Mouse (Mus musculus): ENCODE measurements at regions not wholly inside any gene's neighbourhood (a gene's known extent, or its start where the extent isn't known, plus 50 kb on each side); places are given as distances from the start of the nearest gene placed in this dataset.
"Not testable (repeated sequence)": the region's sequence is repeated elsewhere in the genome, so short reads cannot be mapped to it uniquely, and the experiment has no call there.

DNA sequence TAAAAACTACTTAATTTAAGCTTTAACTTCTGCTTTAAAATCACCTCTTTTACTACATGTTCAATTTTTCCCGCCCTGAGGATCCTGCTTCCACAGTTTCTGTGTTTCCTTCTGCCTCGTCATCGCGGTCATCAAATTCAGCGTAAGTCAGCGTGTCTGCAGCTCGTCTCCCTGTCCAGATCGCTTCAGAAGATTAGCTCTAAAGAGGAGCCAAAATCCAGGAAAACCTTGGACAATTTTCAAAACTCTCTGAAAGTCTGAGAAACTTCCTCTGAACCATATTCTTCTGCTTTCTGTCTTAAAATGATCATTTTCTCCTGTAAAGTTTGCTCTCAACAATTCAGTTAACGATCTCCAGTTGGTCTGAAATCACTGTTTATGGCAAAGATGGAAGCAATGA lies 196.2 kb upstream of the Speer4f2 start:
- no peak for DNase-seq (ENCODE audit: low spot score in 2 of 2)

DNA sequence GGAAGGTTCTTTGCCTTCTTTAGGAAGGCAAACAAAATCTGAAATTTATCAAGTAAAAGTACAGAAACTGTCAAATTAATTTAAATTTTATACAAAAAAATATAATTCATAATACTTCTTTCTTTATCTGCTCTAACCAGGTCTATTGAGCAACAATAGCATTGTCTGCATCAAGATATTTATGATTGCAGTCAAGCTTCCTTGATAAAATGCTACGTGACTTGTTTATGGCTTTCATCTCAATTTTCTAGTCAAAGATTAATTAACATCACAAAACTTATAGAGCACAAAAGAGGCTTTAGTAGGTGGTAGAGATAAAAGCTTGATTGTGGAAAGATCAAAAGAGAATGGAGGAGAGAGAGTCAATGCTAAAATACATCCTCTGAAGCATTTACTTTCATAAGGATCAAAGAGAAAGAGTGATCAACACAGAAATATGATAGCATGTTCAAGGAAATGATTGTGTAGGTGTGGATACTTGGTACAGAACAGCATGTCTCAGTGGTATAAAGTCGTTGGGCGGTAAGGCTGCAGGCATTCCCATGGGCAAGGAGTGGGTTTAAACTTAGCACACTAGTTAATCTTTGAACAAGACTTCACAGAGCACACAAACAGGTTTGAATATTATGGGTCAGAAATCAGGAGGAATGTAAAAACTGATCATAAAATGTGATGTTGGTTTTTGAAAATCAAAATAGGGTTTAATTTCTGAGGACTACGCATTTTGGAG lies 164.3 kb upstream of the Speer4f2 start:
- DNase-seq (ENCODE audit: low spot score in 2 of 2) = no peak

DNA sequence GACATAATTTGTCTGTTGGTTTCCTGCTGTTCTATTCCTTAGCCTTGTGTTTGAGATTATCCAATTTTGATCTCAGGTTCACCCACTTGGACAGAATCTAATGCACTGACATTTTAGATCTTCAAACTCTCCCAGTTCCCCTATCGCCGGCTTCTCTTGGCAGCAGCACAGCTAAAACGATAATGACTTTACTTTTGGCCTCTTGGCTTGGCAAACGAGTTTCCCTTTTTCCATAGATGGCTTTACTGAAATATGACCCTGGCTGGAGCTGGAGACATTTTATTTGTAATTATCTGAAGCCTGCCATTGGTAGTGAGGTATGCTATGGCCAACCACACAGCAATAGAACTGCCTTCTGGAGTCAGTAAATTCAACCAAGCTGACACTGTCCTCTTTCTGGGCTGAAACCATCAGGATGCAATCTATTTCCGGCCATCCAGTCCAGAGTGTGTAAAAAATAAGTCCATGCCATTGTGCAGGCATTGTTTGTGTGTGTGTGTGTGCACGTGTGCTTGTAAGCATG lies 162.2 kb upstream of the Speer4f2 start:
- no peak for DNase-seq (ENCODE audit: low spot score in 2 of 2)

DNA sequence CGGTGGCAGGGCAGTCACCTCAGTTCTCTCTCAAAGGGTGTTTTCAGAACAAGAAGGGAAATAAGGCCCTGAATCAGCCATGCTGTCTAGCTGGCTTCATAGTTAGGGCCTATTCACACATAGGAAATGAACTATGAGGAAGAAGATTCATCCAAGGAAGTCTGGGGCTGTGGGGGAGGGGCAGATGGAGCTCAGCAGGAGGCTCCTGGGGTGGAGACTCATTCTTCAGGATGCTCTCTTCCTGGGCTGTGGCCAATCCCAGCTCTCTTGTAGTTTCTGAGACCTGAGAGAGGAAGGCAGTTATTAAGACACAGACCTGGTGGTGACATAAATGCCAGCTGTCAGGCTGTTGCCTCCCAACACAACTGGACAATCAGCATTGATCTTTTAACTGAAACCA lies 149.4 kb upstream of the Speer4f2 start:
- DNase-seq (ENCODE audit: low spot score in 2 of 2) = not testable (repeated sequence)

DNA sequence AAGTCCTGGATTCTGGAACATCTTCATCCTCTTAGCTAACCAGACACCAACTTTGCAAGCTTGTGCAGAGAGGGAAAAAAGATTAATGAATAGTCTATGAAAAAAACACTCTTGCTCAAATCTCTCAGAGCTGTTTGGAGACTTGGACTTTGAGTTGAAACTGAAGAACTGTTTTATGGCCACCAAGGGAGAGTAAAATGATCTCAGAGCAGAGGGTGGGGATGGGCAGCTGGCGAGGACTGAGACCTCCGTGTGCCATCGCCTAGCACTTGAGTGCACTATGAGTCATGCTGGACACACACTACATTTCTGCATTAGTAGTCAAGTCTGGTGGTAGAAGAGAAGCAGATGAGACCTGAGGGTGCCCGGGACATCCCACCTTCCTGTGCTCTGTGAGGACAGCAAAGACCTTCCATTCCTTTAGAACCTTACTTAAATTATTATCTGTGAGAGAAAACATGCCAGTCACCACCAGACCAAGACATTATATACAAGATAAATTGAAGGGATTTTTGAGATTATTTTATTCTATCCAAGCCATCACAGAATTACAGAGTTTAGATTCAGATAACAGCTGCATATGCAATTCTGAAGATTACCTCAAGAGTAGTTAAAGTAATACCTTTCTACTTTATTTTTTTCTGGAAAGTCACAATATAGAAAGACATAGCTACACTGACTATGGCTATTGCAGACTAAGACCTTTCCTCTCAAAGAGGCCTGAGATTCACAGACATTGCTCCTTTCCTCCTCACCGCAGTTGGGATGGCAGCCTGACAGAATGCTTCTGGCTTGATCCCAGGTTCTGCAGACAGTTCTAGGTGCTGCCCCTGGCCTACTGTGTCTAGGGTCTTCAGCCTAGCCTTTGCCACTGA lies 125.0 kb upstream of the Speer4f2 start:
- no peak for DNase-seq (ENCODE audit: low spot score in 2 of 2)

DNA sequence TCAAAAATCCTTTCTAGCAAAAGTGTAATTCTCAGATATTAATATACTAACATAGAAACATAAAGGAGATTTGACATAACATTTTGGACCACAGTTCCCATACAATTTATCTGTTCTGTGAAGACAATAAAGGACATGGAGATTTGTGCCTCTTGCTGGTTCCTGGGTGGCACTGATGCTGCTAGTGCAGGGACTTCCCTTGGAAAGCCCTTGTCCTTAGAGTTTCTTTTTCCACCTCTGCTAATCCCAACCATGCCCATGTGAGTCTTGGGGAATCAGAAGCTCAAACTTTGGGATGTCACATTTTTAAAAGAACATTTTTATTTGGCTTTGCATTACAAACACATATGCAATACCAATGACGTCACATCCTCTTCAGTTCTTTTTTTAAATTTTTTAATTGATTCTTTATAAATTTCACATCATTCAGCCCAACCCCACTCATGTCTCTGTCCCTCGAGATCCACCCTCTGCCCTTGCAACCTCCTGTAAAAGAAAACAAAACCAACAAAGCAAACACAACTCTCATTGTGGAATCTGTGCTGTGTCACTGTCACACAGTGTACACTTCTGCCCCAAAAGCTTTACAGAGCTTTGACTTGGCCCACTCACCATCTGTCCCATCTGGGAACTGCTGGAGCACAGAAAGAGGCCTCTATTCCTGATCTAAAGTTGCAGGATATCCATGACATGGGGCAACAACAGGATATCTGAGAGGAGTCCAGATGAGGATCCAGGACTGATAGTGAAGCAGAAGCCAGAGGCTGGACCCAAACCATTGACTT lies 112.2 kb upstream of the Speer4f2 start:
- no peak for DNase-seq (ENCODE audit: low spot score in 2 of 2)

DNA sequence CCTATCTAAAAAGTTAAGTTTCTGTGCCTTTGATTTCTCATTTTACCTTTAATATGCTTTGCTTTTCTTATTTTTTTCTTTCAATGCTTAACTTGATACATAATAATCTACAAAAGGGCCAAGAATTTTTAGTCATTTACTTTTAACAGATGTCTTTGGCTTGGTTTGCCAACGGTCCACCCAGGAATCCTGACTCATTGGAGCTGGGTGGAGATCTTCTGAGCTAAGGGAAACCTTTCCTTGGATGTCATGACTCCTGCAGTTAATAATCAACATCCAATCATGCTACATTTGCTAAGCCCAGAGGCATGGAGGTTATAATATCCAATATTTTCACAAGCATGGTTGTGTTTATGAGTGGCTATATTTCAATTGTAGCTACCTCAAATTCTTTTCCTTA lies 110.9 kb upstream of the Speer4f2 start:
- no peak for DNase-seq (ENCODE audit: low spot score in 2 of 2)

DNA sequence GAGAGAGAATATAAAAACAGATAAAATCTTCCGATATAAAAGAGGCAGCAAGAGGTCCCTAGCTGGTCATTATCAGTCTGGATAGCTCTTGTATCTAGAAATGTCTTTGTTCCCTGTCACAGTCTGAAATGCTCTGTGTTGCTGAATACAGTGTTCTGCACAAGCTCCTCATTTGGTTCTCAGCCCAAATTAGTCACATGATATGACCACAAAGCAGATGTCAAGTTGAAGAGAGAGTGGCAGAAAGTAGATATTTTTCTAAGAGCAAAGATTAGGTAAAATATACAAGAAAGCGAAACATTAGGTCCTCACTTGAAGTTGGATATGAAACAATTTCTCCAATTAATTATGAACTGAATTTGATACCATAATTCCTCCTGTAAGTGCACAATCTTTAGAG lies 101.8 kb upstream of the Speer4f2 start:
- DNase-seq (ENCODE audit: low spot score in 2 of 2) = no peak

DNA sequence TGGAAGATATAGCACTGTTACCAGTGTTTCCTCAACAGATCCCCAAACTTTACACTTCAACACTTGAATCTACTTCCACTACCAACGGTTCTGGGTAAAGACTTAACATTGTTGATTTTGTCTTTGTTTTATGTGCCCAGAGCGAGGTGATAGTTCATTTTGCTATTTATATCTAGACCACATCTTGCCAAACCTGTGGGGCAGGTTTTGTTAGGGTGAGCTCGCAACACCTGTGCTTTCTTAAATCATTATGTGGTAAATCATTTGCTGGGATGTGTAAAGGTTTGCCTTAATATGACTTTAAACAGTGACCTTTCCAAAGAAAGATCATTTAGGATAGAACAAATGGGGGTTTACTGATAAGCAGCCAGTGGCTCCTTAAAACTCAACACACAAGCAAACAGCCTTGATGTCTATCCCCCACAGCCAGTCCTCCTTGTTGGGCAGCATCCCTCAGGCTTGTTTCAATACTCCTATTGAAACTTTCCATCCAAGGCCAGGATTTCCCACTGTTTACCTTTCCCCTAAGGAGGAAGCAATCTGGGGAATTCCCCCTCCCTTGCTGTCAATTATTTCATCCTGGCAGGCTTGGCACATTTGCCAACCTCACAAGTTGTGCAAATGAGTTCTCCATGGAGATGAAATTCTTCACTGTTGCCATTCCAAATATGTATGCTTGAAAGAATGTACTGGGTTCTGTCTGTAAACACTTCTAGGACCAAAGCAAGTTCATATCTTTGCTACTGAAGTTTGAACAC lies 101.1 kb upstream of the Speer4f2 start:
- DNase-seq (ENCODE audit: low spot score in 2 of 2) = no peak

DNA sequence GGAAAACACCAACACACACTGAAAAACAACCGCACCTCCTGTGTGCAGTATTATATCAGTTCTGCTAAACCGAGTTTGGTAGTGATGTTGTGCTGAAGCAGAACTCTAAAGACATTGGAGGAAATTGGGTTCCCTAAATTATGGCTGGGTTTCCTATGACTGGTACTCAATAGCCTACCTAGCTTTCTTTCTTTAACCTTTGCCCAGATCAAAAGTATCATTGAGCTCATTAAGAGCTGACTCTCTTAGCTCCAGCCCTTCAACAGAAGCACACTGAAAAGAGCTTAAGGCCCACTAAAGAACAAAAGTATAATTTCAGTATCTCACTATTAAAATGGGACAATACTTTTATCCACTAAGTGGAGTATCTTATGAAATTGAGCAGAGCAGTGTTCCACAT lies 97.6 kb upstream of the Speer4f2 start:
- no peak for DNase-seq (ENCODE audit: low spot score in 2 of 2)

DNA sequence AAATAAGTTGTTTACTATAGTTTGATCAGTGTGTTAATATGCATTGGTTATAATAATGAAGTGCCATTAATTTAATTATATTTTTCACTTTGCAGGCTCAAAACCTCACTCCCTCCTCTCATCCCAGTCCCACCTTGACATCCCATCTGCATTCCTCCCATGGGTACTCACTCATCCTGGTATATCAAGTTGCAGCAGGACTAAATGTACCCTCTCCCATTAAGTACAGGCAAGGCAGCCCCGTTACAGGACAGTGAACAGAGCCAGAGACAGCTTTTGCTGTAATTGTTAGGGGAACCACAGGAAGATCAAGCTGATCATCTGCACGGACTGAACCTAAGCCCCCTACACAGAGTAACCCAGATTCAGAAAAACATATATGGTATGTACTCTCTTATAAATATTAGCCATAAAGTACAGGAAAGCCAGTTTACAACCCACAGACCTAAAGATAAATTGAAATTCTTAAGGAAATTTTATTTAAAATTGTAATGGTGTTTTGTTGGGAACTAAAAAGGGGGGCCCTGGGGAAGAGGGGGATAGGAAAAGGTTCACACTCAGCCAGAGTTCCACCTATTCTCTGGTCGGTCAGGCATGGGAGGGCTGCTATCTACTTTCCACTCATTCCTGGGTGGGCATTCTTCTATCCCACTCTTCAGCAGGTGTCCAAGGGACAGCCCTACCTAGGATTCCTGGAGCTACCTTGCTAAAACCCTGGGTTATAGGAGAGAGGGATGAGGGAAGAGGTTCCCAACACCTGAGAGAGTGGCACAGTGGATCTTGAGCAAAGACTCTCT lies 96.0 kb upstream of the Speer4f2 start:
- DNase-seq (ENCODE audit: low spot score in 2 of 2) = no peak

DNA sequence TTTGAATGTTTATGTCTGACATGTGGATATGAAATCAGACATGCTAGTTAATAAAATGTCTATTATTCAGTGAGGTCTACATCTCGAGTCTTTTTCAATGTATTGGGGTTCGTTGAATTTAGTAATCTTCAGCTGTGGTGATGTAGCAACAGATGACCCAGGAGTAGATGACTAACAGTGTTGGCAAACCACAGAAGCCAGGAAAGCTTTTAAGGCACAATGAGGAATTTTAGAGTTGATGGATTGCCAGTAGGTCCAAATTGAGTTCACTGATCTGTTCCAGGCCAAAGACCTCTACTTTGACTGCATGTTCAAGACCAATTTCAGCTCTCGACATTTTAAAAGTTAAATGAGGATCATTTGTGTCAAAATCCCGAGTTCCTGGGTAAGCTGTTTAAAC lies 92.8 kb upstream of the Speer4f2 start:
- no peak for DNase-seq (ENCODE audit: low spot score in 2 of 2)

DNA sequence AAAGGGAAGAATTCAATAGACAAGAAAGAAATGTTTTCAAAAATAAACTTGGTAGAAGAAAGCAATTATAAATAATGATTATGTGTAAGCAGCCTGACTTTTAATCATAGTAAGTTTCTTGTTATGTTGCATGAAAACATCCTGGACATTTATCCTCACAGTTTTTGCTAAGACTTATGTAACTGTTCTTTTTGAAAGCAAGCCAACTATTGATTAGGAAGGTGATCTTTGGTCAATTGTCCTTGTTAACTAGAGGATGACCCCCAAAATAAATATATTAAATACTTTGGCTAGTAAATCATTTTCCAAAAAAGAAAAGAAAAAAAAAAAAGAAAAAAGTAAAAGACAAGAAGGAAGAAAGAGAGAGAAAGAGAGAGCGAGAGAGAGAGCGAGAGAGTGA lies 92.0 kb upstream of the Speer4f2 start:
- DNase-seq (ENCODE audit: low spot score in 2 of 2) = no peak

DNA sequence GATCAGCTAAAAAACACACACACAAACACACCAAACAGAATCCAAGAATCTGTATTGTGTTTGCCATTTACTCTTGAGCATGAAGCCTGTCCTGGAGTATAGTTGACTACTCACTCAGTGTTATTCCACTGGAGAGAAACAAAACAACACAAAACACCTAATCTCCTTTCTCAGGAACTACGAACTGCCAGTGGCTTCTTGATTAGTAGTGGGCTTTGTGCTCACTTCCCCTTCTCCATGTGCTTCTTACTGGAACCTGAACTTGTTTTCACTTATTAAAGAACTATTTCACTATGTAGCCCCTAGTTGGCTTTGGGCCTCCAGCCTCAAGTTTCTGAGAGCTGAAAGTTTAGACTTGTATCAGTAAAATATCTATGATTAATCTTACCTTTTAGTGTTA lies 84.0 kb upstream of the Speer4f2 start:
- no peak for DNase-seq (ENCODE audit: low spot score in 2 of 2)

DNA sequence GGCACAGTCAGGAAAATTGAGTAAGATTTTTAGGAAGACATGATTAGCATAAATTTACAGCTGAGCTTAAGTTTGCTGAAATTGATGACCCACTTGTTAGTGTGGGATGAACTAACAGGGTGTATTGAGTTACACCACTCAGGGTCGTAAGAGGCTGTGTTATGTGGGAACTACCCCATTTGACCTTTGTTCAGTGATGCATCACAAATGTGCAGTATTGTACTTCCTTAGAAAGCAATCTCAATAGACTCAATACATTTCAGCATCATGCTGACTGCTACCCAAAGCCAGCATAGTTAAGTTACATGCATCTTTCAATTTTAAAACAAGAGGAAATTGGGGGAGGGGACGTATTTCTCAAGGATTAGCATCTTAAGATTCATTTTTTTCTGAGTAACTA lies 80.4 kb upstream of the Speer4f2 start:
- no peak for DNase-seq (ENCODE audit: low spot score in 2 of 2)

DNA sequence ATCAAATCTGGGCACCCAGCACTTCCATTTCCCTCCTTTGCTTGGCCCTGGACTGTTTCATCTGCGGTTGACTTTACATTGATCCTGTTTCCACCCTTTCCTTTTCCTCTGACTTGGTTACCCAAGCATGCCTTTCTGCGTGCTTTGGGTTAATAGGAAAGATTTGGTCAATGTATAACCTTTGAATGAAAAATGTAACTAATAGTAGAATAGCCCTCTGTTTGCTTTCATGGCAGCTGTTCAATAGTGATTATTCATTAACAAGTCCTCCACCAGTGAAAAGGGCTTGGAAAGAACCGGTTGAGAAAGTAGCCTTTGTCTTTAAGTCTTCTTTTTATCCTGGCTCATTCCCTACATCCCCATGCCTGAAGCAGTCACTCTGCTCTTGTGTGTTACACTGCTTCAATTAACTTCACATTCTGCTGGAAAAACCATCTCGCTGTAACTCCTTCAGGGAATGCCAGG lies 76.4 kb upstream of the Speer4f2 start:
- DNase-seq (ENCODE audit: low spot score in 2 of 2) = no peak

DNA sequence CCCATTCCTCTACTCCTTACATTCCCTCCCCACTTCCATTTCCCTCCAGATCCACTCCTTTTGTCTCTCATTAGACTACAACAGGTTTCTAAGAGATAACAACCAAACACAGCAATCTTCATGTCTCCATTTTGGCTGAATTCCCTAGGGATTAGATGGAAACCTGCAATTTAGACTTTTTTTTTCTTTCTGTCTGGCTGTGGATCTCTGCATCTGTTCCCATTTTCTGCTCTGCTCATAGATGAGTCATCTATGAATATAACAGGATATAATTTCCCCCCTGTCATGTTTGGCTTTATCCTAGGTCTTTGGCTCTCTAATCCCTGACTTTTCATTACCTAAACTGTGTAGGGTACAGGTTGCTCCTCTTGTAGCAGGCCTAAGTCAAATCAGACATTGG lies 73.1 kb upstream of the Speer4f2 start:
- DNase-seq (ENCODE audit: low spot score in 2 of 2) = no peak

DNA sequence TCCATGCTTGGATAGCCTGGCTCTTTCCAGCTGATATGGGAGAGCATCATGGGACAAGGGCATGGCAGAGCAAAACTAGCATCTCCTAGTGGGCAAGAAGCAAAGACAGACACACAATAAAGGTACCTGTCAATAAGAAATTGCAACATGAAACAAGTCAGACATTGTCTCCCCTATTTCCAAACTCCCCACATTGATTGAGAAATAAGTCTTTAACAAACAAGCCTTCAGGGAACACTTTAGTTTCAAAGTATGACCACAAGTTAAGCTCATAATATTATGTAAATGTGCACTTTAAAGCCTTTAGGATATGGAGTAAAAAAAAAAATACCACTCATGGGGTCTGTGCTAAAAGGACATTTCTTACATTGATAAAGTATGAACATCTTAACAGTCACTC lies 51.5 kb upstream of the Speer4f2 start:
- DNase-seq (ENCODE audit: low spot score in 2 of 2) = no peak
